Mouse (Mus musculus) CH12.LX (cell line): ENCODE results near the gene Rras2. TPM values are rescaled to one million over a fixed set of nuclear protein-coding genes. Genes with fewer than 3 reads are reported as not detected.

Experiments used
- DNase-seq: peaks from one replicate; pipeline ENCODE4 v3.0.0-alpha.2; 2013; ENCODE audit errors: extremely low read depth
- H3K27ac ChIP-seq: 2 replicates; pipeline ENCODE4 v1.5.1; 2012; ENCODE audit warnings: low read depth, mild to moderate bottlenecking, control low read depth, moderate library complexity; ENCODE audit not compliant: insufficient read depth
- H3K27me3 ChIP-seq: replicated peaks from 2 replicates; pipeline ENCODE3; 2012; ENCODE audit warnings: inconsistent platforms
- H3K36me3 ChIP-seq, 2 experiments: replicated peaks in 1 of 2; 2 replicates each; pipeline versions ENCODE3 to v1.6.1; 2012; ENCODE audit warnings: inconsistent platforms in 1 of 2, low read length in 1 of 2, mild to moderate bottlenecking in 1 of 2, mixed read lengths in 1 of 2, moderate library complexity in 1 of 2; ENCODE audit not compliant: control insufficient read depth in 1 of 2, insufficient read depth in 1 of 2
- H3K4me1 ChIP-seq, 2 experiments: 2 replicates each; pipeline ENCODE4 v1.6.1; 2012; ENCODE audit warnings: inconsistent platforms in 1 of 2, moderate library complexity in 1 of 2; ENCODE audit not compliant: insufficient read depth in 2 of 2, control insufficient read depth in 1 of 2
- H3K4me2 ChIP-seq: 2 replicates; pipeline ENCODE4 v1.6.1; 2012; ENCODE audit warnings: low read depth, mild to moderate bottlenecking, control low read depth; ENCODE audit not compliant: poor library complexity, insufficient read depth, severe bottlenecking
- H3K4me3 ChIP-seq, 3 experiments: fragments of 150-350 bp in 1 of 3; sonication (generic) in 1 of 3; replicated peaks in 1 of 3; 2 replicates each; pipeline versions ENCODE3 to v1.5.1; 2011 to 2012; ENCODE audit warnings: low read depth in 2 of 3, low read length in 2 of 3, mild to moderate bottlenecking in 2 of 3, moderate library complexity in 2 of 3, control low read depth in 1 of 3, improper control_type of control experiment in 1 of 3, inconsistent platforms in 1 of 3, mixed read lengths in 1 of 3; ENCODE audit not compliant: poor library complexity in 1 of 3
- H3K79me2 ChIP-seq: replicated peaks from 2 replicates; pipeline ENCODE4 v1.6.1; 2012; ENCODE audit warnings: mild to moderate bottlenecking, moderate library complexity; ENCODE audit not compliant: control insufficient read depth, poor library complexity, insufficient read depth, severe bottlenecking; ENCODE audit errors: extremely low read depth
- H3K9ac ChIP-seq: 2 replicates; pipeline ENCODE4 v1.6.1; 2012; ENCODE audit warnings: low read depth, mild to moderate bottlenecking, control low read depth, moderate library complexity; ENCODE audit not compliant: insufficient read depth
- H3K9me3 ChIP-seq: replicated peaks from 2 replicates; pipeline ENCODE3; 2012; ENCODE audit warnings: low read length, inconsistent platforms, mixed read lengths
- CHD2 ChIP-seq: IDR thresholded peaks from 2 replicates; pipeline ENCODE4 v1.6.1; 2011; ENCODE audit warnings: low read length, improper control_type of control experiment
- E2F4 ChIP-seq: IDR thresholded peaks from 2 replicates; pipeline ENCODE4 v1.6.1; 2011; ENCODE audit warnings: low read depth, low read length, improper control_type of control experiment; ENCODE audit not compliant: insufficient replicate concordance
- ELF1 ChIP-seq: IDR thresholded peaks from 2 replicates; pipeline ENCODE4 v1.6.1; 2014; ENCODE audit warnings: low read depth, mild to moderate bottlenecking, inconsistent platforms, low read length, improper control_type of control experiment
- EP300 ChIP-seq: IDR thresholded peaks from 2 replicates; pipeline ENCODE4 v1.6.1; 2011; ENCODE audit warnings: low read length, improper control_type of control experiment
- ETS1 ChIP-seq: conservative IDR thresholded peaks from 2 replicates; pipeline ENCODE4 v1.6.1; 2012; ENCODE audit warnings: low read depth, mild to moderate bottlenecking, inconsistent platforms, low read length, improper control_type of control experiment, moderate library complexity
- GABPA ChIP-seq: IDR thresholded peaks from 2 replicates; pipeline ENCODE4 v1.6.1; 2012; ENCODE audit warnings: low read depth, low read length, improper control_type of control experiment, inconsistent platforms; ENCODE audit not compliant: insufficient replicate concordance
- JUND ChIP-seq: conservative IDR thresholded peaks from 2 replicates; pipeline ENCODE4 v1.6.1; 2011; ENCODE audit warnings: low read depth, low read length, improper control_type of control experiment
- MAZ ChIP-seq: IDR thresholded peaks from 2 replicates; pipeline ENCODE4 v1.6.1; 2012; ENCODE audit warnings: low read depth, mild to moderate bottlenecking, inconsistent platforms, low read length, improper control_type of control experiment, moderate library complexity
- NRF1 ChIP-seq: IDR thresholded peaks from 2 replicates; pipeline ENCODE4 v1.6.1; 2014; ENCODE audit warnings: low read depth, mild to moderate bottlenecking, inconsistent platforms, low read length, improper control_type of control experiment, moderate library complexity
- PAX5 ChIP-seq: IDR thresholded peaks from 2 replicates; pipeline ENCODE4 v1.6.1; 2012; ENCODE audit warnings: low read length, inconsistent platforms, mixed read lengths
- POLR2A ChIP-seq: IDR thresholded peaks from 2 replicates; pipeline ENCODE4 v1.6.1; 2011; ENCODE audit warnings: low read depth, mild to moderate bottlenecking, improper control_type of control experiment, low read length
- RAD21 ChIP-seq: IDR thresholded peaks from 2 replicates; pipeline ENCODE4 v1.6.1; 2011; ENCODE audit warnings: low read depth, mild to moderate bottlenecking, low read length, improper control_type of control experiment, moderate library complexity
- SMC3 ChIP-seq: IDR thresholded peaks from 2 replicates; pipeline ENCODE4 v1.6.1; 2011; ENCODE audit warnings: low read depth, low read length, improper control_type of control experiment
- UBTF ChIP-seq: IDR thresholded peaks from 2 replicates; pipeline ENCODE4 v1.6.1; 2012; ENCODE audit warnings: low read depth, mild to moderate bottlenecking, inconsistent platforms, low read length, improper control_type of control experiment, moderate library complexity
- USF1 ChIP-seq: IDR thresholded peaks from 2 replicates; pipeline ENCODE4 v1.6.1; 2014; ENCODE audit warnings: low read depth, mild to moderate bottlenecking, inconsistent platforms, low read length, improper control_type of control experiment
- ZMIZ1 ChIP-seq: IDR thresholded peaks from 2 replicates; pipeline ENCODE4 v1.6.1; 2012; ENCODE audit warnings: low read depth, mild to moderate bottlenecking, inconsistent platforms, low read length, improper control_type of control experiment
- dilution Hi-C: fragments of 300-500 bp; cut with MboI; formaldehyde crosslinking; loops from 2 replicates; pipeline ENCODE4 v1.14.3; 2020; ENCODE audit warnings: low sequenced_read_pairs; ENCODE audit not compliant: extremely low pct_unique_long_range_greater_than_20kb, extremely low pct_ligation_motif_present
- in situ Hi-C: fragments of 300-500 bp; cut with MboI; formaldehyde crosslinking; loops from 3 replicates; pipeline ENCODE4 v1.14.3; 2019; ENCODE audit warnings: low sequenced_read_pairs, low pct_ligation_motif_present, low pct_unique_long_range_greater_than_20kb, mixed read lengths
- polyA plus RNA-seq: library from polyadenylated mRNA; unstranded; fragments of >175 nt; gene quantifications from 2 replicates; pipeline ENCODE4 v1.2.1, GENCODE M21; 2012; ENCODE audit warnings: low read depth; ENCODE audit not compliant: insufficient read length
- total RNA-seq, 2 experiments: library from RNA; depleted of rRNA; stranded (reverse); fragments of 300-350 nt in 1 of 2; fragments of >200 nt in 1 of 2; gene quantifications; 2 replicates each; pipeline ENCODE4 v1.2.3; 2012 to 2014

Gene Rras2
- total and polyA plus RNA-seq, 3 experiments = 11.2 to 36.0 (median 18.4) TPM

- Histone ChIP-seq H3K36me3 (peaks cover 0 to 1% of the 10 kb centered on the region in 2 experiments), H3K4me3 (peak overlapping the region; percentile 49 to 78 (median 71)), H3K27ac (no peak overlapping the region), H3K4me1 (peaks cover 0 to 27% of the 10 kb centered on the region in 2 experiments; a peak in 3 of 4 replicates), H3K9ac (peak overlapping the region; percentile 5; the same call in 1 of the 2 replicates), H3K79me2 (no peaks in the 10 kb centered on the region), H3K9me3 (no peaks in the 10 kb centered on the region), H3K4me2 (peak overlapping the region; percentile 80), H3K27me3 (peaks cover 9% of the 10 kb centered on the region)
- in situ Hi-C loops = no loop called here
- dilution Hi-C loops = no loop called here
- TF ChIP-seq EP300 (no peak), JUND (no peak)
- DNase-seq = no peak
Observed at GRCm38 (mm10) chr7:114116711-114117351, 750 bp downstream of the Rras2 start.

GRCm38 (mm10) chr7:114115961-114116360, 1.6 kb downstream of the Rras2 start:
- H3K4me1 ChIP-seq = peaks cover 0 to 32% of the 10 kb centered on the region in 2 experiments; a peak in 3 of 4 replicates
- H3K27ac ChIP-seq = no peak overlapping the region
- peak overlapping the region; percentile 80; the same call in 1 of the 2 replicates for H3K4me2 ChIP-seq
- no peaks in the 10 kb centered on the region for H3K9me3 ChIP-seq
- no peak for TF ChIP-seq GABPA
- dilution Hi-C loops (no loop called here), in situ Hi-C loops (no loop called here)
- DNase-seq = no peak
- H3K36me3 ChIP-seq = peaks cover 0 to 3% of the 10 kb centered on the region in 2 experiments
- peaks cover 9% of the 10 kb centered on the region for H3K27me3 ChIP-seq
- no peak overlapping the region for H3K9ac ChIP-seq
- no peaks in the 10 kb centered on the region for H3K79me2 ChIP-seq
- H3K4me3 ChIP-seq = no peak overlapping the region

GRCm38 (mm10) chr7:114114976-114115375, 2.6 kb downstream of the Rras2 start:
- H3K9ac ChIP-seq = no peak overlapping the region
- DNase-seq = no peak
- in situ Hi-C loops (no loop called here), dilution Hi-C loops (no loop called here)
- H3K79me2 ChIP-seq = no peaks in the 10 kb centered on the region
- no peak overlapping the region for H3K4me3 ChIP-seq
- no peaks in the 10 kb centered on the region for H3K9me3 ChIP-seq
- H3K27me3 ChIP-seq = peaks cover 9% of the 10 kb centered on the region
- TF ChIP-seq SMC3 (no peak), GABPA (no peak), ETS1 (no peak), RAD21 (no peak), USF1 (no peak), E2F4 (no peak), MAZ (no peak), CHD2 (no peak), NRF1 (no peak), PAX5 (no peak), UBTF (no peak), POLR2A (no peak), ZMIZ1 (no peak), ELF1 (no peak)
- no peak overlapping the region for H3K27ac ChIP-seq
- peaks cover 0 to 32% of the 10 kb centered on the region in 2 experiments; a peak in 3 of 4 replicates for H3K4me1 ChIP-seq
- no peak overlapping the region for H3K4me2 ChIP-seq
- peaks cover 0 to 3% of the 10 kb centered on the region in 2 experiments for H3K36me3 ChIP-seq
